Mouse (Mus musculus) adrenal gland, postnatal 10 days (tissue): ENCODE results near the gene Mfsd4a. TPM values are rescaled to one million over a fixed set of nuclear protein-coding genes. Genes with fewer than 3 reads are reported as not detected.

Experiments used
- DNase-seq: peaks from one replicate; pipeline ENCODE4 v3.0.0; 2021; ENCODE audit warnings: mixed read lengths
- total RNA-seq, 2 experiments: library from RNA; stranded (reverse); gene quantifications; 2 replicates each; pipeline ENCODE4 v1.2.3; 2021

Mfsd4a gene
- total RNA-seq, 2 experiments from 2014 or later: 4.1 to 5.4 TPM

DNA sequence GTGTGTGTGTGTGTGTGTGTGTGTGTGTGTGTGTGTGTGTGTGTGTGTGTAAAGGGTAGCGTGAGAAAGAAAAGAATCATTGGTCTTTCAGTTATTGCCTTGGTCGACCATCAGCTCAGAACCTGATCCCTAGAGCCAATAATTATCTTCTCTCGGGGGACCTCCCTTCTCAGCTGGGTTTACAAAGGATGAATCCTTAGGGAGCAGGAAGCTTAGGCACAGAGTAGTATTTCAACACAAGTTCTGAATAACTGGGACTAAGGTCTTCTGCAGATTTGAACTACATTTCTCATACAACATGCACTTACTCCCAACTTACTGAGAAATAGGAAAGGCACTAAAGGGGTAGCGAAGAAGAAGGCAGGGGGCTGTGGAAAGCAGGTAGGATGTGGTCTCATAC is 78.4 kb downstream of the Mfsd4a start:
- DNase-seq: no peak

DNA sequence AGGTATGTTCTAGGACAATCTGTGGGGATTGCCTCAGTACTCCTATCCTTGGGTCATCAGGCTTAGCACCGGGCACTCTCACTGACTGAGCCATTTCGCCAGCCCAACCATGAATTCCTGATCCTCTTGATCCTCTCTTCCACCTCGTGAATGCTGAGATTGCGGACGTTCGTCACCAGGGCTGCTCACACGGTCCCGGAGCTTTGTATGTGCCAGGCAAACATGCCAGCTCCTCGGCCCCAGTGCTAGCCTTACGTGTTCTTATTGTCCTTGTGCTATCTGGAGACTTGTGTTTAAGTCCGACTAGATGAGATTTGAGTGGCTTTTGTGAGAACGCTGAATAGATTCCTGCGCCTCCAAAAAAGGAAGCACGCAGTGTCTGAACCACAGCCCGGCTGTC is 80.4 kb downstream of the Mfsd4a start:
- no peak for DNase-seq

DNA sequence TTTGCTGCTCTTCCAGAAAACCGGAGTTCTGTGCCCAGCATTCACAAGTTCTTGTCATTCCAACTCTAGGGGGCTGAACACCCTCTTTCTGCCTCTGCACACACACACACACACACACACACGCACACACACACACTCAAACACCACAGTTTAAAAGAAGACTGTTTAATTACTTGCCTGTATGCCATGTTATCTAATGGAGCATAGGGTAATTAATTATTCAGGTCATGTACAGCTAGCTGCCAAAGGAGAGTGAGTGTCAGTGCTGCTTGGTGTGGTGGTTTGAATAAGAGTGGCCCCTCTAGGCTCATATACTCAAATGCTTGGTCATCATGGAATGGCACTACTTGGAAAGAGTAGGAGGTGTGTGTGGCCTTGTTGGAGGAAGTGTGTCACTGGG is 84.1 kb downstream of the Mfsd4a start:
- DNase-seq: no peak

DNA sequence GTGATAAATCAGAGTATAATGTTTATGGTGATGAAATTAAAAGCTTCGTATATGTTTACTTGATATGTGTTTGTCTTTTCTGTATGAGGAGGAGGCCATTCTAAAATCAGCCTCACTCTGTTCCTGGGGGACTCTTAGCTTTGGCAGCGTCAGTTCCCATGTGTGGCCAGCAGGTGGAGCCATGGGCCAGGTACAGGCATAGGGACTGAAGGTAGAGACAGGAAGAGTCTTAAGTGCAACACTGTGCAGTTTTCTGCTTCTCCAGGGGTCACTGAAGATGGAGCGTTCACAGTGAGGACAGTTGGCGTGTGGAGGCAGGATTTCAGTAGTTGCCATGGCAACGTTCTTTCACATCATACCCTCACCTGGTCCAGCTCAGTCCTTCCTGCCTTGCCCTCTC is 85.0 kb downstream of the Mfsd4a start:
- peak; percentile 90 for DNase-seq

DNA sequence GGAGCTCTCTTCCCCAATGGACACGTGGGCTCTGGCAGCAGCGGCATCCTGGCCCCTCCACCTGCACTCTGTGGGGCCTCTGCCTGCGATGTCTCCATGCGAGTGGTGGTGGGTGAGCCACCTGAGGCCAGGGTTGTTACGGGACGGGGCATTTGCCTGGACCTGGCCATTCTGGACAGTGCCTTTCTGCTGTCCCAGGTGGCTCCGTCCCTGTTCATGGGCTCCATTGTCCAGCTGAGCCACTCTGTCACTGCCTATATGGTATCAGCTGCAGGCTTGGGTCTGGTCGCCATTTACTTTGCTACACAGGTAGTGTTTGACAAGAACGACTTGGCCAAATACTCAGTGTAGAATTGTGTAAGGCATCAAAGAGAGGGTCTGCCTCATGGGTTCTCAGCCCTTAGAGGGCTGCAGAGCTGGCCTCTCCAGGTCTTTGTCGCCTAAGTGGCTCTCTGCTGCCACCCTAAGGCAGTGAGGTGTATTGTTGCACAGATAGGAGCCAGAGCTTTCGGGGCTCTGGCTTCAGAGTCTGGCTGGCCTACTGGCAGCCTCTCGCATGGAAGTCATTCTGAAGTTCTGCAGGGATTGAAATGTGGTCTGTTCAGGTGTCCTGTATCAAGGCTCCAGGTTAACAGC is 86.4 kb downstream of the Mfsd4a start:
- peak; percentile 88 for DNase-seq

DNA sequence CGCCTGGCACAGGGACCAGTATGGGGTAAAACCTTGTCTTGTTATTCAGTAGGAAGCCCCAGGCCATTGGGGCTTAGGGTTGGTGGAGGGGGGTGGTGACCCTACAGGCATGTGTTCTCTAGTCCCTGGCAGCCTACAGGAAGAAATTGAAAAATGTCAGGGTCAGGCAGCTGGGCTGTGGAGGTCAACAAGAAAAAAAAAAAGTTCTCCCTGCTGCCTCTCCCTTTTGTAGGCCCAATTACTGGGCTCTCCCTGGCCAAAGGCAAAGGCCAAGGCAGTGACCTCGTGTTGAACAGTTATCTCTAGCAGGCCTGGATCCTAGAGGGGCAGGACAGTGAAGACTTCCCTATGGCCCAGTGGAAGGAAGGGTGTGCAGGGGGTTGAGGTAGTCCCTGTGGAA is 87.4 kb downstream of the Mfsd4a start:
- peak; percentile 54 for DNase-seq

DNA sequence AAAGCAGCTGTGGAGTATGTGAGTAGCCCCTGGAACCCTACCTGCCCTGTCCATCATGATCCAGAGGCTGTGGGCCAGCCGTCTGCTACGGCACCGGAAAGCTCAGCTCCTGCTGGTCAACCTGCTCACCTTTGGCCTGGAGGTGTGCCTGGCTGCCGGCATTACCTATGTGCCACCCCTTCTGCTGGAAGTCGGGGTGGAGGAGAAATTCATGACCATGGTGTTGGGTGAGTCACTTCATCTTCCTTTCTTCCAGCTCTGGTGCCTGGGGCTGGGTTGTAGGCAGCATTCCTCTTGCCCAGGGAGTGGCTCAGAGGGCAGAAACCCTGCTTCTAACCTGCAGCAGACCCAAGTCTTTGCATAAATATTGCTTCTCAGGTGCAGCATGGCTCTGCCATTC is 91.0 kb downstream of the Mfsd4a start:
- no peak for DNase-seq

DNA sequence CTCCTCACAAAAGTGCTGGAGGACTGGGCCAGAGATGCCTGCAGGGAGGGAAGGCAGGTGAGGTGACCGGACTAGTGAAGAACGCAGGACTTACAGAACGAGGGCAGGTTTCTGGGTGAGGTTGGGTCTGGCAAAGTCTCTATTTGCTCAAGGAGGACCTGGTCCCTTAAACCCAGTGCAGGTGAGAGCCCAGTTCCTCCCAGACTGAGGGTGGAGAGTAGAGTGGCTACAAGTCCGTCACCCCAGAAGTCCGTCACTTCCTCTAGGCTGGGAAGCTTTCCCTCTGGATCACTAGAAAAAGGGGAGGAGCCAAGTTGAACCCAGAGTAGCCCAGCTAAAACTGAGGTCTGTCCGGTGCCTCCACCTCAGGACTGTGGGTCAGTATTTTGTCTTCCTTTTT is 93.9 kb downstream of the Mfsd4a start:
- DNase-seq: no peak

Other genes with a start within 250 kb of the Mfsd4a start
- gene Slc41a1, start 240.6 kb downstream of the Mfsd4a start, total RNA-seq: 10 to 100 TPM; 33.0 to 45.0 TPM
- 10 to 100 TPM; 14.1 to 15.7 TPM for gene Rab29, start 200.8 kb downstream of the Mfsd4a start, total RNA-seq
- 100 to 1,000 TPM; 124 to 131 TPM for gene Nucks1, start 157.5 kb downstream of the Mfsd4a start, total RNA-seq
- 10 to 100 TPM in 1 of 2 experiments, 1 to 10 TPM in 1; 9.9 to 13.8 TPM for gene Slc45a3, start 105.1 kb downstream of the Mfsd4a start, total RNA-seq
- 100 to 1,000 TPM; 115 to 128 TPM for gene Elk4, start 60.5 kb downstream of the Mfsd4a start, total RNA-seq
- 10 to 100 TPM; 14.6 TPM for gene Cdk18, start 71.6 kb upstream of the Mfsd4a start, total RNA-seq
- gene Lemd1, start 123.4 kb upstream of the Mfsd4a start, total RNA-seq: under 1 TPM; 0.27 to 0.36 TPM
- under 1 TPM in 1 of 2 experiments, not detected in 1; 0.15 TPM for gene AC124108.1, start 123.4 kb upstream of the Mfsd4a start, total RNA-seq
- gene Gm10188, start 161.7 kb upstream of the Mfsd4a start, total RNA-seq: not detected
- gene Klhdc8a, start 230.6 kb upstream of the Mfsd4a start, total RNA-seq: 10 to 100 TPM; 56.5 to 69.6 TPM
- gene Nuak2, start 248.1 kb upstream of the Mfsd4a start, total RNA-seq: 1 to 10 TPM; 3.4 to 3.9 TPM